Mouse (Mus musculus) cerebellum, adult 2 months (tissue): ENCODE measurements around the gene Eif4g3. TPM values are rescaled to one million over a fixed set of nuclear protein-coding genes. Genes with fewer than 3 reads are reported as not detected.

Experiments
- DNase-seq, 2 experiments: peaks; one replicate each; pipeline ENCODE4 v3.0.0; 2021
- H3K27ac ChIP-seq: fragments of 200-500 bp; 2 replicates; pipeline ENCODE4 v1.5.1; 2012; ENCODE audit warnings: low read length, control low read depth, inconsistent platforms; ENCODE audit not compliant: insufficient read depth
- H3K27me3 ChIP-seq: fragments of 200-500 bp; 2 replicates; pipeline ENCODE4 v1.6.1; 2012; ENCODE audit warnings: inconsistent platforms, mild to moderate bottlenecking, low read length, moderate library complexity; ENCODE audit not compliant: control insufficient read depth, insufficient read depth
- H3K4me1 ChIP-seq: fragments of 200-500 bp; 2 replicates; pipeline ENCODE4 v1.6.1; 2011; ENCODE audit warnings: low read length; ENCODE audit not compliant: control insufficient read depth, insufficient read depth
- H3K4me3 ChIP-seq: fragments of 200-500 bp; replicated peaks from 2 replicates; pipeline ENCODE3; 2011; ENCODE audit warnings: mild to moderate bottlenecking, low read depth, low read length, control low read depth; ENCODE audit not compliant: insufficient read depth
- CTCF ChIP-seq: fragments of 200-500 bp; IDR thresholded peaks from 2 replicates; pipeline ENCODE4 v1.5.1; 2011; ENCODE audit warnings: low read depth, mild to moderate bottlenecking, control low read depth, low read length, moderate library complexity, borderline replicate concordance; ENCODE audit not compliant: insufficient read depth
- POLR2A ChIP-seq: fragments of 200-500 bp; IDR thresholded peaks from 2 replicates; pipeline ENCODE4 v1.6.1; 2011; ENCODE audit warnings: low read length, control low read depth, borderline replicate concordance; ENCODE audit not compliant: insufficient read depth
- WGBS: fragments of 180-500 bp; shearing (Covaris S2); methylation state at CpG from one replicate; pipeline ENCODE4 v1.1.7; 2018; 5-methylcytosine and 5-hydroxymethylcytosine counted together
- polyA plus RNA-seq: library from polyadenylated mRNA; depleted of rRNA; stranded (reverse); fragments of >200 nt; gene quantifications from 2 replicates; pipeline ENCODE4 v1.2.3, GENCODE M21; 2012

Eif4g3 gene
- polyA plus RNA-seq, 1 experiment, result 156 TPM

DNA sequence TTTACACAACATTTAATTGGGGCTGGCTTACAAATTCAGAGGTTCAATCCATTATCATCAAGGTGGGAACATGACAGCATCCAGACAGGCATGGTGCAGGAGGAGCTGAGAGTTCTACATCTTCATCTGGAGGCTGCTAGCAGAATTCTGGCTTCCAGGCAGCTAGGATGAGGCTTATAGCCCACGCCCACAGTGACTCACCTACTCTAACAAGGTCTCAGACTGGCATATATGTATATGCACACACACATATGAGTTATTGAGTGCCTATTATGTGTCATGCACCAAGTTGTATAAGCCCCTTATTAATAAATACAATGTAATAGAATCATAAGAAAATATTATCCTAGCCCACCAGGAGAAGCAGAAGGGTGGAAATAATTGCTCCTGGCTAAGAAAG, 10.0 kb upstream of the Eif4g3 start:
- Histone ChIP-seq H3K27me3 (no peaks in the 10 kb centered on the region), H3K27ac (no peak overlapping the region), H3K4me1 (no peaks in the 10 kb centered on the region), H3K4me3 (no peak overlapping the region)
- DNase-seq, result no peak
- no peak for TF ChIP-seq POLR2A
- no peak for TF ChIP-seq CTCF
- WGBS, result 85% methylated on average over 1 of the region's 1 CpGs

DNA sequence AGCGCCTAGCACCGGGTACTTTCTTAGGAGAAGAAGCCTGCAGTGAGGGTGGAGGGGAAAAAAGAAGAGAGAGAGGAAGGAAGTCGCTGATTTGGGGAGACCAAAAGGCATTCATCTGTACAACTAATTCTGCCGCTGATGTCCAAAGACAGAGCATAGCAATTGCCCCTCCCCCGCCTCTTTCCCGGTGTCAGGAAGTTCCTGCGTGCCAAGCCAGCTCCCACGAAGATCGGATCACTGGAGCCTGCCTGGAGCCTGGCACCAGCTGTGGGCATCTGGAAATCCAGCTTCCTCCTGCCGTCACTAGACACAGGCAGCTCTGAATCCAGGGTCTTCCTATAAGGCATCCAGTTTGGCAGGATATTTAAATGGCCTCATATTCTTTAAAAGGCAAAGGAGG, 8.6 kb upstream of the Eif4g3 start:
- Histone ChIP-seq H3K4me3 (no peak overlapping the region), H3K27me3 (no peaks in the 10 kb centered on the region), H3K27ac (no peak overlapping the region), H3K4me1 (no peaks in the 10 kb centered on the region)
- TF ChIP-seq POLR2A (no peak), CTCF (no peak)
- 36% methylated on average over 10 of the region's 10 CpGs for WGBS
- DNase-seq, result no peak

DNA sequence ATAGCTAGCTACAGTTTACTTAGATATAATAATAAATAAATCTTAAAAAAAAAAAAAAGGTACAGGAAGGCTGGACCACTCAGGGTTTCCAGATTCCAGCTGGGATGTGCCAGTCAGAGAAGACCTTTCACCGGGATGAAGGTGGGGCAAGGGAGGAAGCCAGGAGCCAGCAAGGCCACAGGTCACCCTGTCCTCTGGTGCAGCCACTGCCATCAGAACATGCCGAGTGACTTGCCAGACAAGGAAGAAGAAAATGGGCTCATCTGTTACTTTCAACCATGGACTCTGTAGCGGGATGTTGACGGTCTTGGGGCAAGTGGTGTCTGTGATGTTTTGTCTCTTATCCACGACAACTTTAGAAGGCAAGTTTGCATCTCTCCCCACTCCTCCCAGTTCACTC, 8.1 kb upstream of the Eif4g3 start:
- 81% methylated on average over 5 of the region's 5 CpGs for WGBS

DNA sequence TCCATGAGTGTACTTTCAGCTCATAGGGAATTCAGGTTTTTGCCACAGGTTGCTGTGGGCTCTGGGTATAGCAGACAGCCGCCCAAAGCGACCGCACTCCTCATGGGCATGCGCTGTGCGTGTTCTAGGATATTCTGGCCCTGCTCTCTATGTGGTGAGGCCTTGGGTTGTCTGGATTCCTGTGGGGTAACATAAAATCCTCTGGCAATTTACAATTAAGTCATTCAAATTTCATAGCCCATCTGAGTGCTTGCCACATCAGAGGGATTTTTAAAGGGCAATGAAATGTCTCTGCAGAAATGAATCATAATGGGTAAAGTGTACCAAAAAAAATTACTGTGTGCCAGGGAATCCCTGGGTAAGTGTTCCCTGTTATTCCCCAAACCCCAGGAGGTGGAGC, 3.4 kb upstream of the Eif4g3 start:
- Histone ChIP-seq H3K4me3 (no peak overlapping the region), H3K27ac (no peak overlapping the region), H3K4me1 (no peaks in the 10 kb centered on the region), H3K27me3 (no peaks in the 10 kb centered on the region)
- 89% methylated on average over 5 of the region's 5 CpGs for WGBS
- DNase-seq, result no peak
- TF ChIP-seq CTCF (no peak), POLR2A (no peak)

More for the DNA sequence above, 8.1 kb upstream of the Eif4g3 start:
- Histone ChIP-seq H3K4me3 (no peak overlapping the region), H3K27me3 (no peaks in the 10 kb centered on the region), H3K27ac (no peak overlapping the region), H3K4me1 (no peaks in the 10 kb centered on the region)
- TF ChIP-seq CTCF, result no peak
- no peak for TF ChIP-seq POLR2A
- no peak for DNase-seq

DNA sequence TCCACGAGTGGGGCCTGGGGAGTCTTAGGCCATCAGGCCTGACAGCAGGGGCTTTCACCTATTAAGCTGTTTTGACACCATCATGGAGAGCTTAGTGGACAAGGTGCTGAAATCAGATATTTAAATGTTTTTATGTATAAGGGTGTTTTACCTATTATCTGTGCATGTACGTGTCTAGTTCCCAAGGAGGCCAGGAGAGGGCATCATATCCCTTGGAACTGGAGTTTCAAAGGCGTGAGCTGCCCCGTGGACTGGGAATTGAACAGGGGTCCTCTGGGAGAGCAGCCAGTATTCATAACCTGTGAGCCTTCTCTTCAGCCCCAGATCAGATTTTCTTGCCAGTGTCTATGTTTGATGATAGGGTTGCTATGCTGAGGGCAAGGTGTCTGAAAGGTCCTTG, 2.4 kb upstream of the Eif4g3 start:
- TF ChIP-seq CTCF, result no peak
- H3K4me1 ChIP-seq, result no peaks in the 10 kb centered on the region
- no peak overlapping the region for H3K27ac ChIP-seq
- no peak for DNase-seq
- H3K4me3 ChIP-seq, result no peak overlapping the region
- no peaks in the 10 kb centered on the region for H3K27me3 ChIP-seq
- WGBS, result 78% methylated on average over 4 of the region's 4 CpGs

DNA sequence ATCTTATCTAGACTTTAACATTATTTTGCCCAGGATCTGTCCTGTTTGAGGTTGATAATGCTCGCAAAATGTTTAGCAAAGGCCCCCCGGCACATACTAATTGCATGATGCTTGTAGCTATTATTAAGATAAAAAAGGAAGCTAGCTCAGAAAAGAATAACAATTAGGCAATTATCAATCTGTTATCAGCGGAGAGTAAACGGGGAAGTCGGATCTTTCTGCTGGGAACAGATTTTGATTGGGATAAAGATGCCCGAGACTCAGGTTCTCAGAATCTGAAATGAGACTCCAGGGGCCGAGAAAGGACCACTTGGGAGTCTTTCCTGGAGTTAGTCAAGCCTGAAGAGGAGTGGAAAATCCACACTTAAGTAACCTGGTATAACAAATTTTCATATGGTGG, 1.6 kb upstream of the Eif4g3 start:
- H3K4me3 ChIP-seq, result no peak overlapping the region
- 96% methylated on average over 7 of the region's 7 CpGs for WGBS
- no peak for DNase-seq
- H3K4me1 ChIP-seq, result no peaks in the 10 kb centered on the region; the same call in 1 of the 2 replicates
- no peak overlapping the region for H3K27ac ChIP-seq
- H3K27me3 ChIP-seq, result no peaks in the 10 kb centered on the region
- no peak for TF ChIP-seq CTCF
- TF ChIP-seq POLR2A, result no peak

DNA sequence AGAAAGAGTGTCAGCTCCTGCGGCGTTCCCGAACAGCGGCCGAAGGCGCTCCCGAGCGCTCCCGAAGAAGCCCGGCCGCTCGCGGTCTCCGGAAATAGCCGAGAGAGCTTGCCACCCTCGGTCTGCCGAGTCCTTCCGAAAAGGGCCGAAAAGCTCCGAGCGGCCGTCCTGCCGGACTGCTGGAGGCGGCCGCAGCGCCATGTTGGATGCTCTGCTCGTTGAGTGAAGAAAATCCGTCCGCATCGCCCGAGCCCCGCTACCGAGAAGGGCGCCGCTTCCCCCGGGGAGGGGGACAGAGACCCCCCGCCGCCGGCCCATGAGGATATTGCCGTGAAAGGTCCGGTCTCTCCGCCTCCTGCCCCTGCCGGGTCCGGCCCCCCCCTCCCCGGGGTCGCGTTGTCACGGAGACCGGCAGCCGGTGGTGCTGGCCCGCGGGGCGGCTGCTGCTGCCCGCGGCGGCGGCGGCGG, 503 bp downstream of the Eif4g3 start:
- Histone ChIP-seq H3K4me1 (peaks cover 10% of the 10 kb centered on the region; the same call in 1 of the 2 replicates), H3K4me3 (peak overlapping the region; percentile 66), H3K27ac (peak overlapping the region; percentile 50), H3K27me3 (no peaks in the 10 kb centered on the region)
- WGBS, result 1% methylated on average over 59 of the region's 59 CpGs
- DNase-seq, result peak; percentile 99 to 100
- TF ChIP-seq POLR2A (peak; percentile 96), CTCF (no peak)

DNA sequence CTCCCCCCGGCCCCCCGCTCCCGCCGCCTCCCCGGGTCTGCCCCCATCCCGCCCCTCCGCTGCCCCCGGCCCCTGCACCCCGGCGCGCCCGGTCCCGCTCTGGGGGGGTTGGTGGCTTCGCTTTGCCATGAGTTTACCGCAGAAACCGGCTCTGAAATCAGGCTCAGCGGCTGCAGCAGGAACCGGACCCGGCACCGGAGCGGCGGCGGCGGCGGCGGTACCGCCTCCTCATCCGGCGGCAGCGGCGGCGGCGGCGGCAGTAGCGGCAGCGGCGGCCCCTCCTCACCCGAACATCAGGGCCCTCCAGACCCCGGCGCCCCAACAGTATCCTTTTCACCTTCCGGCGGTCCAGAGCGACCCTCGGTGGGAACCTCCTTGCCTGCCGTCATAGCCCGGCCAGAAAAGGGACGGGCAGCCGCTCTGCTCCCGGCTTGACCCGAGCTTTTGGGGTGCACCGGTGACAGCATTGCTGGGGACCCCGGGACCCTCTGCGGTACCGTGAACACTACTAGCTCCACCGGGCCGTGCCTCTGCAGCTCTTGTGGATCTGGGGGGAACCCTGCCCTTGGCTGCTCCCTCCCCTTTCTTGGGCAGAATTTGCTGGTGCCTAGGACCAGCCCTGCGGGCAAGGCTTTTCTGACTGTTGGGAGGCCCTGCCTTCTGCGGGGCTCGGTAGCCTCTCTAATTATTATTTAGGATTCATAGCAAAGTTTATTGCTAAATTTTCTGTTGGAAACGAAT, 1.2 kb downstream of the Eif4g3 start:
- Histone ChIP-seq H3K4me1 (peaks cover 11% of the 10 kb centered on the region; the same call in 1 of the 2 replicates), H3K27me3 (no peaks in the 10 kb centered on the region), H3K4me3 (peak overlapping the region; percentile 67), H3K27ac (peak overlapping the region; percentile 82)
- TF ChIP-seq POLR2A (no peak), CTCF (no peak)
- 1% methylated on average over 48 of the region's 60 CpGs for whole genome bisulfite sequencing
- DNase-seq, result peak; percentile 58 to 72
